ENCODE assay signal across 17 mouse cellular contexts in genomic region chr12:117268543-117269172, GRCm38 (mm10).
DNase-seq lines count a peak whose midpoint lies in the region; ATAC-seq lines count a peak whose summit lies in the region.
"Had no signal": no experiment of that assay in that cellular context is flagged by ENCODE, and none has a peak within 500 bp of the region (broad histone marks: within the 10 kb centered on the region; RNA-seq: fewer than 3 reads in every experiment).

No protein-coding gene starts in this region.

- intact Hi-C loops in heart, postnatal 10 days (cut with DNase I), result no loop called here
- intact Hi-C loops in gastrocnemius, postnatal 36 days (cut with DNase I), result no loop called here

- 77% methylated on average over 7 of the region's 7 CpGs for WGBS in heart, embryonic 12.5 days
- WGBS in midbrain, embryonic 13.5 days, result 78% methylated on average over 7 of the region's 7 CpGs

- H3K4me3 ChIP-seq in heart, embryonic 12.5 days, result no peak overlapping the region
- H3K4me3 ChIP-seq in midbrain, embryonic 13.5 days (replicated peaks), result no peak overlapping the region
- H3K4me3 ChIP-seq: embryonic facial prominence, embryonic 12.5 days; heart, embryonic 10.5 days; limb, embryonic 13.5 days; megakaryocyte, embryonic 14.5 days had no signal

- no peak for DNase-seq in heart, postnatal 10 days
- DNase-seq in right cerebral cortex, adult 18-20 months, result peak; percentile 38
- no peak for DNase-seq in right cerebral cortex, postnatal 4 days
- no peak for DNase-seq in gastrocnemius, postnatal 36 days
- no peak for DNase-seq in layer of hippocampus, postnatal 10 days (ENCODE audit: low spot score in 2 of 2)
- DNase-seq: cerebellum, adult 11-12 months; gastrocnemius, postnatal 14 days; heart, postnatal 4 days; kidney, adult 2 months; thymus, adult 18-20 months had no signal

- no peak overlapping the region for H3K9ac ChIP-seq in heart, embryonic 12.5 days
- H3K9ac ChIP-seq in midbrain, embryonic 13.5 days (replicated peaks), result no peak overlapping the region
- H3K9ac ChIP-seq: embryonic facial prominence, embryonic 12.5 days; limb, embryonic 13.5 days had no signal

- no peak overlapping the region for H3K4me2 ChIP-seq in heart, embryonic 12.5 days
- H3K4me2 ChIP-seq in midbrain, embryonic 13.5 days (replicated peaks), result no peak overlapping the region
- H3K4me2 ChIP-seq: embryonic facial prominence, embryonic 12.5 days; limb, embryonic 13.5 days had no signal

- H3K9me3 ChIP-seq in heart, embryonic 12.5 days (replicated peaks), result no peaks in the 10 kb centered on the region
- H3K9me3 ChIP-seq in midbrain, embryonic 13.5 days, result no peaks in the 10 kb centered on the region
- H3K9me3 ChIP-seq: embryonic facial prominence, embryonic 12.5 days; heart, embryonic 10.5 days; limb, embryonic 13.5 days; megakaryocyte, embryonic 14.5 days had no signal

- H3K4me1 ChIP-seq in heart, embryonic 12.5 days (replicated peaks), result no peaks in the 10 kb centered on the region
- H3K4me1 ChIP-seq in midbrain, embryonic 13.5 days (replicated peaks), result peaks cover 69% of the 10 kb centered on the region
- H3K4me1 ChIP-seq: megakaryocyte, embryonic 14.5 days had no signal

- no peak overlapping the region for H3K27ac ChIP-seq in heart, embryonic 12.5 days (ENCODE audit: poor library complexity, severe bottlenecking)
- H3K27ac ChIP-seq in midbrain, embryonic 13.5 days, result peak overlapping the region; percentile 84
- H3K27ac ChIP-seq: embryonic facial prominence, embryonic 12.5 days; heart, embryonic 10.5 days; limb, embryonic 13.5 days had no signal

- ATAC-seq in heart, embryonic 12.5 days (ENCODE audit: insufficient number of reproducible peaks, low FRiP score), result 0 out of 2 replicates have a peak, but pooled peaks have one; percentile 45
- ATAC-seq in midbrain, embryonic 13.5 days, result no peak
- no peak for ATAC-seq in megakaryocyte, adult 5-6 weeks (ENCODE audit: poor library complexity, severe bottlenecking)

- H3K27me3 ChIP-seq in heart, embryonic 12.5 days (replicated peaks), result peaks cover 3% of the 10 kb centered on the region; the same call in 1 of the 2 replicates
- no peaks in the 10 kb centered on the region for H3K27me3 ChIP-seq in midbrain, embryonic 13.5 days
- H3K27me3 ChIP-seq: embryonic facial prominence, embryonic 12.5 days; limb, embryonic 13.5 days; megakaryocyte, embryonic 14.5 days had no signal

- H3K36me3 ChIP-seq in heart, embryonic 12.5 days, result no peaks in the 10 kb centered on the region
- H3K36me3 ChIP-seq in midbrain, embryonic 13.5 days, result peaks cover 46% of the 10 kb centered on the region
- H3K36me3 ChIP-seq: embryonic facial prominence, embryonic 12.5 days; heart, embryonic 10.5 days; limb, embryonic 13.5 days had no signal
